Mouse (Mus musculus) heart, postnatal 0 days (tissue): ENCODE results near the gene Spata18. TPM values are rescaled to one million over a fixed set of nuclear protein-coding genes. Genes with fewer than 3 reads are reported as not detected.

Experiments used
- ATAC-seq: fragments of 200-750 bp; cut with Nextera tagmentation; 2 replicates; pipeline ENCODE4 v1.8.0; 2017; ENCODE audit warnings: low read depth, moderate number of reproducible peaks, moderate library complexity; ENCODE audit not compliant: insufficient read depth
- DNase-seq: peaks from one replicate; pipeline ENCODE4 v3.0.0-alpha.2; 2016; ENCODE audit warnings: low spot score
- H3K27ac ChIP-seq: fragments of 300-500 bp; sonication (generic); 2 replicates; pipeline ENCODE4 v1.5.1; 2014; ENCODE audit warnings: low read depth, mild to moderate bottlenecking
- H3K27me3 ChIP-seq: fragments of 300-500 bp; sonication (generic); 2 replicates; pipeline ENCODE4 v1.6.1; 2014; ENCODE audit warnings: low read length, mixed read lengths; ENCODE audit not compliant: control insufficient read depth, insufficient read depth
- H3K36me3 ChIP-seq: fragments of 300-500 bp; sonication (generic); replicated peaks from 2 replicates; pipeline ENCODE4 v1.6.1; 2014; ENCODE audit warnings: low read length, mixed read lengths; ENCODE audit not compliant: control insufficient read depth, insufficient read depth
- H3K4me1 ChIP-seq: fragments of 300-500 bp; sonication (generic); 2 replicates; pipeline ENCODE4 v1.6.1; 2014; ENCODE audit warnings: antibody characterized with exemption; ENCODE audit not compliant: control insufficient read depth, insufficient read depth
- H3K4me2 ChIP-seq: fragments of 300-500 bp; sonication (generic); 2 replicates; pipeline ENCODE4 v1.6.1; 2014; ENCODE audit warnings: low read depth, mild to moderate bottlenecking, low read length, moderate library complexity
- H3K4me3 ChIP-seq: fragments of 300-500 bp; sonication (generic); 2 replicates; pipeline ENCODE4 v1.5.1; 2014; ENCODE audit warnings: low read depth, low read length
- H3K9ac ChIP-seq: fragments of 300-500 bp; sonication (generic); replicated peaks from 2 replicates; pipeline ENCODE4 v1.6.1; 2014; ENCODE audit warnings: low read depth, low read length, mixed read lengths
- H3K9me3 ChIP-seq: fragments of 300-500 bp; sonication (generic); replicated peaks from 2 replicates; pipeline ENCODE4 v1.6.1; 2016; ENCODE audit warnings: low read length; ENCODE audit not compliant: control insufficient read depth
- CTCF ChIP-seq: IDR thresholded peaks from 2 replicates; pipeline ENCODE4 v1.5.1; 2016; ENCODE audit warnings: antibody characterized with exemption, control low read depth, low read depth
- EP300 ChIP-seq: IDR thresholded peaks from 2 replicates; pipeline ENCODE4 v1.6.1; 2016; ENCODE audit warnings: antibody characterized with exemption, low read depth
- WGBS: fragments of 180-500 bp; shearing (Covaris S2); extraction: QIAGEN DNeasy Blood & Tissue Kit; methylation state at CpG from one replicate; pipeline ENCODE4 v1.1.7; 2014; 5-methylcytosine and 5-hydroxymethylcytosine counted together
- polyA plus RNA-seq: library from polyadenylated mRNA; unstranded; fragments of >200 nt; fragmentation: Nextera tagmentation; extraction: Ambion mirVana; gene quantifications from 2 replicates; pipeline ENCODE4 v1.2.1, GENCODE M21; 2015
- total RNA-seq: library from RNA; depleted of rRNA; stranded (reverse); fragments of >200 nt; gene quantifications from 2 replicates; pipeline ENCODE4 v1.2.3, GENCODE M21; 2014; ENCODE audit warnings: low replicate concordance

Gene Spata18
- total and polyA plus RNA-seq, 2 experiments from 2014 or later = 0.27 to 0.87 TPM

- no peak for TF ChIP-seq EP300
- no peak for TF ChIP-seq CTCF
- H3K4me2 ChIP-seq = no peak overlapping the region
- ATAC-seq (no peak), DNase-seq (no peak)
- H3K36me3 ChIP-seq = no peaks in the 10 kb centered on the region
- H3K4me3 ChIP-seq = no peak overlapping the region
- H3K4me1 ChIP-seq = no peaks in the 10 kb centered on the region
- no peak overlapping the region for H3K9ac ChIP-seq
- H3K27me3 ChIP-seq = no peaks in the 10 kb centered on the region
- 66% methylated on average over 2 of the region's 2 CpGs for WGBS
- H3K27ac ChIP-seq = 0 out of 2 replicates have a peak overlapping the region, but pooled peaks have one; percentile 4
- H3K9me3 ChIP-seq = no peaks in the 10 kb centered on the region
Observed at GRCm38 (mm10) chr5:73666695-73667094, 15.5 kb downstream of the Spata18 start.

- no peak overlapping the region for H3K9ac ChIP-seq
- H3K4me1 ChIP-seq = no peaks in the 10 kb centered on the region
- H3K36me3 ChIP-seq = no peaks in the 10 kb centered on the region
- DNase-seq = no peak
- no peak for TF ChIP-seq EP300
- no peak for TF ChIP-seq CTCF
- no peak for ATAC-seq
- H3K27ac ChIP-seq = no peak overlapping the region
- H3K9me3 ChIP-seq = no peaks in the 10 kb centered on the region
- H3K4me2 ChIP-seq = no peak overlapping the region
- H3K4me3 ChIP-seq = no peak overlapping the region
- no peaks in the 10 kb centered on the region for H3K27me3 ChIP-seq
- whole genome bisulfite sequencing = 66% methylated on average over 2 of the region's 2 CpGs
Observed at GRCm38 (mm10) chr5:73667877-73668276, 16.7 kb downstream of the Spata18 start.

- H3K27me3 ChIP-seq = no peaks in the 10 kb centered on the region
- no peak overlapping the region for H3K4me2 ChIP-seq
- DNase-seq (no peak), ATAC-seq (no peak)
- H3K9me3 ChIP-seq = no peaks in the 10 kb centered on the region
- H3K9ac ChIP-seq = no peak overlapping the region
- TF ChIP-seq CTCF (no peak), EP300 (no peak)
- H3K36me3 ChIP-seq = no peaks in the 10 kb centered on the region
- no peak overlapping the region for H3K27ac ChIP-seq
- H3K4me3 ChIP-seq = no peak overlapping the region
- 56% methylated on average over 26 of the region's 26 CpGs for WGBS
- H3K4me1 ChIP-seq = no peaks in the 10 kb centered on the region
Observed at GRCm38 (mm10) chr5:73669386-73669785, 18.2 kb downstream of the Spata18 start.

GRCm38 (mm10) chr5:73675604-73676003, 24.4 kb downstream of the Spata18 start:
- DNase-seq (no peak), ATAC-seq (no peak)
- 83% methylated on average over 3 of the region's 3 CpGs for WGBS
- no peak overlapping the region for H3K4me2 ChIP-seq
- no peak overlapping the region for H3K27ac ChIP-seq
- TF ChIP-seq CTCF (no peak), EP300 (no peak)
- H3K27me3 ChIP-seq = no peaks in the 10 kb centered on the region
- no peaks in the 10 kb centered on the region for H3K9me3 ChIP-seq
- H3K4me1 ChIP-seq = no peaks in the 10 kb centered on the region
- no peak overlapping the region for H3K4me3 ChIP-seq
- no peak overlapping the region for H3K9ac ChIP-seq
- H3K36me3 ChIP-seq = no peaks in the 10 kb centered on the region

- TF ChIP-seq EP300 = no peak
- no peak for TF ChIP-seq CTCF
- Histone ChIP-seq H3K9me3 (no peaks in the 10 kb centered on the region), H3K27me3 (no peaks in the 10 kb centered on the region), H3K27ac (no peak overlapping the region), H3K4me3 (no peak overlapping the region), H3K4me1 (no peaks in the 10 kb centered on the region), H3K9ac (no peak overlapping the region), H3K4me2 (no peak overlapping the region), H3K36me3 (no peaks in the 10 kb centered on the region)
- DNase-seq (no peak), ATAC-seq (no peak)
- WGBS = 69% methylated on average over 13 of the region's 13 CpGs
Observed at GRCm38 (mm10) chr5:73676626-73677025, 25.4 kb downstream of the Spata18 start.

GRCm38 (mm10) chr5:73683221-73683620, 32.0 kb downstream of the Spata18 start:
- H3K4me1 ChIP-seq = 0 out of 2 replicates have a peak, but pooled peaks cover 12% of the 10 kb centered on the region
- no peak overlapping the region for H3K4me3 ChIP-seq
- H3K27ac ChIP-seq = no peak overlapping the region
- H3K9ac ChIP-seq = no peak overlapping the region
- TF ChIP-seq CTCF = no peak
- TF ChIP-seq EP300 = no peak
- ATAC-seq (no peak), DNase-seq (no peak)
- no peaks in the 10 kb centered on the region for H3K9me3 ChIP-seq
- no peak overlapping the region for H3K4me2 ChIP-seq
- no peaks in the 10 kb centered on the region for H3K27me3 ChIP-seq
- H3K36me3 ChIP-seq = no peaks in the 10 kb centered on the region
- WGBS = 75% methylated on average over 6 of the region's 6 CpGs
